Mouse (Mus musculus) monocyte, adult 5-6 weeks (primary cell): ENCODE results near the gene Helq. TPM values are rescaled to one million over a fixed set of nuclear protein-coding genes. Genes with fewer than 3 reads are reported as not detected.
A peak's percentile ranks its signal among the peaks of the same experiment; 100 is the strongest.

Source experiments
- ATAC-seq: fragments of 153-309, 156-312 bp; replicated peaks from 2 replicates; pipeline ENCODE4 v1.8.0; 2017; ENCODE audit warnings: mild to moderate bottlenecking; ENCODE audit not compliant: low TSS enrichment, insufficient number of reproducible peaks, severe bottlenecking, poor library complexity, low FRiP score
- total RNA-seq: library from RNA; stranded (forward); fragments of 200-1000, 200-491, 200-594 nt; gene quantifications from 3 replicates; pipeline ENCODE4 v1.2.3, GENCODE M21; 2017

Gene Helq
- total RNA-seq, 1 experiment from 2014 or later: 17.1 TPM

- no peak for ATAC-seq
Measured at GRCm38 (mm10) chr5:100794084-100794483, 4.3 kb downstream of the Helq start.

GRCm38 (mm10) chr5:100792261-100792660 is 6.1 kb downstream of the Helq start:
- no peak for ATAC-seq

GRCm38 (mm10) chr5:100787527-100787926 is 10.9 kb downstream of the Helq start:
- no peak for ATAC-seq

DNA sequence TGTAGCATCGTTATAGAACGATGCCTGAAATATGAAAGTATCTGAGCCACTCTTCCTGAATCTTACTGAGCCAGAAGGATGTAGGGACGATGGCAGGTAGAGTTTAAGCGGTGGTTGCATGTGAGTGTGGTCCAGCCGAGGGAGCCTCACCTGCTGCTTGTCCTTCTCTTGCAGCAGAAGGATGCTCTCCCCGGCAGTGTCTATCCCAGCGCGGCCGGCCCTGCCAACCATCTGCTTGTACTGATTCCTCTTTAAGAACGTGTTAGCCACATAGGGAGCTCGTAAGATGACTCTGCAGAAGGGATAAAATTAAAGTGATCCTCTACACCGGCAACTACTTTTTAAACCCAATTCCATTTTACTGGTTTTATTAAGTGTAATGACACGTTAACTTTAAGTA is 19.4 kb downstream of the Helq start:
- ATAC-seq: no peak

- ATAC-seq: no peak
Measured at GRCm38 (mm10) chr5:100776900-100777299, 21.5 kb downstream of the Helq start.

- no peak for ATAC-seq
Measured at GRCm38 (mm10) chr5:100775778-100776404, 22.5 kb downstream of the Helq start.

GRCm38 (mm10) chr5:100771575-100771974 is 26.8 kb downstream of the Helq start:
- no peak for ATAC-seq

GRCm38 (mm10) chr5:100766026-100766425 is 32.4 kb downstream of the Helq start:
- ATAC-seq: no peak

DNA sequence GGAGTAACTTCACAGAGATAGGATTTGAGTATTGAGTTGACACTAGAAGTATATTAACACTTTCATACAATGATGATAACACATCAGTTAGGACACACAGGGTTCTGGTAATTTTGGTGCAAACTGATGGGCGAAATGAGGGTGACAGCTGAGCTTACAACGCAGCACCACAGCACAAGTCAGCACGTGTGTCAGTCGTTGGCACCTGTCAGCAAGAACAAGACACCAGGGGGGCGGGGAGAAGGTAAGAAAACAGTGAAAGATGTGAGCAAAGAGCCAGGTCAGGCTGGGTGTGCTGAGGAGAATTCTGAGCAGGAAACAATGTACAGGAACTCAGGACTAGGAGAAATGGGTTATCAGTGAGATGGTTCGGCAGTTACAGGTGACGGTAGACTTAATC is 36.7 kb downstream of the Helq start:
- no peak for ATAC-seq

DNA sequence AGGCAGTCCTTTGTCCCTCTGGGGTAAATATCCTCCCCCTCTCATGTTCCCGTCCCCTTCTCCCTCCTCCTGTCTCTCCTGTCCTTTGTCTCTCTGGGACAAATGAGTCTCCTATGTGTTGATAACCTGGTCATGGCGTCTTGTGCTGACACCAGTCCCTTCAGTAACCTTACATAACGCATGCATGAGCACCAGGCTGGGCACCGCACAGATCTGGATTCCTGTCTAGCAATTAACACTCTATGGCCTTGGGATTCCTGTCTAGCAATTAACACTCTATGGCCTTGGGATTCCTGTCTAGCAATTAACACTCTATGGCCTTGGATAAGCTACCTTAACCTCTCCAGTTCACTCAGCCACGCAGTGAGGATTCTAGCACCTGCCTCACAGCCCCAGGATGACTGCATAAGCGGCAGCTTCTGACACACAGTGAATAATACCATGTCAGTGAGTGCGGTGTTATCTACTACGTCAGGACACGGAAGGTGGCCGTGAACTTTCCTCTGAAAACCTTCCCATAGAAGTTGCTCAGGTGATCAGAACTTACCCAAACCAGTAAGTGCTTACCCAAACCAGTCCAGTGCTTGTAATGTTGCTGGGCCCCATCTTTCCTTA is 38.2 kb downstream of the Helq start:
- ATAC-seq: no peak

GRCm38 (mm10) chr5:100758121-100758520 is 40.3 kb downstream of the Helq start:
- no peak for ATAC-seq

GRCm38 (mm10) chr5:100753407-100753806 is 45.0 kb downstream of the Helq start:
- ATAC-seq: no peak

DNA sequence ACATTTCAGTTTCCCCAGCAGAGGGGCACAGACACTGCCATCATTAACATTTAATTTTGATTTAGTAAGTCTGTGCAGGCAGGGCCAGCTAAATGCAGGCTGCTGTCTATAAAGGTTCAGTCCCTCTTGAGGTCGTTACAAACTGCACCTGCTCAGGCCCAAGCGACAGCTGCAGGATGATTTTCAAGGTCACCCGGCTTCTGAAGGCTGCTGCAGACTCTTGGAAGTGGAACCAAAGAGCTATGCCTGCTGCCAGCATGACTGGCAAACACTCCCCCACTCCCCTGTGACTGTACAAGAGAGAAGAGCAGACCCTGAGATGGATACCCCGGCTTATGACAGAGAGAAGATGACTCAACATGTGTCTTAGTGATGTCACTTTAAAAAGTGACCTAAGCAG is 46.7 kb downstream of the Helq start:
- ATAC-seq: no peak

DNA sequence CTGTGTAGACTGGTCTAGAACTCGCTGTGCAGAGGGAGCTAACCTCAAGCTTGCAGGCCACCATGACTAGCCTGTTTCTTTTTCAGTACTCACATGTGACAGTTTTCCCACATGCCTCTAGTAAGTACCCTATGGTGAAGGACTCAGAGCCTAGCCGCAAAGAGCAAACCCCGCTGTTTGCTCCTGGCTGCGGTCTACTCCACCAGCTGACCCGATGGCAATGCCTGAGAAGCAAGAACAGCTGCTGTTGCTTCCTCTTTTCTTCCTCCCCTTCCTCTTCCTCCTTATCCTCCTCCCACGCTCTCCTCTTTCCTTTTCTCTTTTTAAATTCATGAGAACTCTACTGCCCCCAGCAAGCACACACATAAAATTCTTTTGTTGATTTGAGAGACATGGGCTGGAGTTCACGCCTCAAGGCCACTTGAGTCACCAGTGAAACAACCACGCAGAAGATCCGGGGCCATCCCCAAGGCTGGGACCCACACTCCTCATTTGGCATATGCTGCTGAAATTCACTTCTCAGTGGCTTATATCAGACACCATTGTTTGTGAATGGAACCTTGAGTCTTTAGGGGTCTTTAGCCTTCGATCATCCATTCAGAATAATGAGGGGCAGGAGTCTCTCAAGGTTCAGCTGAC is 47.7 kb downstream of the Helq start:
- peak; percentile 78 for ATAC-seq

DNA sequence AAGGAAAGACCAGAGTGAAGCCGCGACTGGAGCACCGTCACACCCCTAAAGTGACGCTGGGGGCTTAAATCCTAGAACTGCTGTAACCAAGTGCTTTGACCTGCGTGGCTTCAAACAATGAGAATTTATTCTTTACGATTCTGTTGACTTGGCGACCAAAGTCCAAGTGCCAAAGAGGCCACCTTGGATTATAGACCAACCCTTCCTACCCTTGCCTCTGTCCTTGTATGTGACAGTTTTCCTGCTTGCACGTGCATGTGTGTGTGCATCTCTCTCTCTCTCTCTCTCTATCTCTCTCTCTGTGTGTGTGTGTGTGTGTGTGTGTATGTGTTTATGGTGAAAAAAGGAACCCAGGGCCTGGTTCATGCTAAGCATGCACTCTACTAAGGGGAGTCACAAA is 59.6 kb downstream of the Helq start:
- ATAC-seq: no peak

- ATAC-seq: no peak
Measured at GRCm38 (mm10) chr5:100736919-100737318, 61.5 kb downstream of the Helq start.

DNA sequence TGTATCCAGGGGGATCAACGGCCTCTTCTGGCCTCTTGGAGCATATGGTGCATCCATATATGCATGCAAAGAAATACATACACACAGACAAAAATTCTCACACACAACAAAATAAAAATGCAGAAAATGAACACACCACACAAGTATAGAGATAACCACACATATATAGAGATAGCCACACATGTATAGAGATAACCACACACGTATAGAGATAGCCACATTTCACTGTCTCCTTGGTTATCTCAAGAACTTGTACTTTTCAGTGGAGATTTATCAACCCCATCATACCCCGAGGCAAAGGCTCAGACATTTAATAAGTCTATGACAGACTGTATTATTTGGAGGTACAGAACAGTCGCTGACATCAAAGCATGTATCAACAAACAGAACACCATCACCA is 63.9 kb downstream of the Helq start:
- ATAC-seq: no peak

- ATAC-seq: peak; percentile 84
Measured at GRCm38 (mm10) chr5:100728757-100729156, 69.6 kb downstream of the Helq start.

- peak; percentile 75 for ATAC-seq
Measured at GRCm38 (mm10) chr5:100726001-100726400, 72.4 kb downstream of the Helq start.
